Mouse (Mus musculus) adrenal gland, postnatal 14 days (tissue): Measurements from ENCODE around the gene Phldb2. TPM values are rescaled to one million over a fixed set of nuclear protein-coding genes. Genes with fewer than 3 reads are reported as not detected.

ENCODE experiments used
- DNase-seq: peaks from one replicate; pipeline ENCODE4 v3.0.0; 2021; ENCODE audit warnings: mixed read lengths
- total RNA-seq: library from RNA; stranded (reverse); gene quantifications from 2 replicates; pipeline ENCODE4 v1.2.3, GENCODE M21; 2021

Phldb2 gene
- total RNA-seq, 1 experiment from 2014 or later, result 32.7 TPM

DNA sequence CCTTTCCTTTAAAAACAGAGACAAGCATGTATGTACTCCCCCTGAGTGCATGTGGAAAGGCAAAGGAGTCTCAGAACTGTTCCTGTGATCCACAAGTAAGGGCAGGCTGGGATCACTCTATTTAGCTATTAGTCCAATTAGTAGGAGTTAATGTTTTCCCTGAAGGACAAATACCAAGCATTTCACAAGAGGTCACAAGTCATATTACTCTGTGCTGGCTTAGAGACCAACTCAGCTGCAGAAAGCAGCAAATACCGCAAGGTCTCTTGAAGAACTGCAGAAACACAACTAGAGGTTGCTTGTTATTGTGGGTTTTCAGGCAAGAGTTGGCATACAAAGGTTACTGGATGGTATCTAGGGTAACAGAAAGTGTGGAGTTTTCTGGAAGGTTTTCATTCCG lies 59.6 kb downstream of the Phldb2 start:
- no peak for DNase-seq

DNA sequence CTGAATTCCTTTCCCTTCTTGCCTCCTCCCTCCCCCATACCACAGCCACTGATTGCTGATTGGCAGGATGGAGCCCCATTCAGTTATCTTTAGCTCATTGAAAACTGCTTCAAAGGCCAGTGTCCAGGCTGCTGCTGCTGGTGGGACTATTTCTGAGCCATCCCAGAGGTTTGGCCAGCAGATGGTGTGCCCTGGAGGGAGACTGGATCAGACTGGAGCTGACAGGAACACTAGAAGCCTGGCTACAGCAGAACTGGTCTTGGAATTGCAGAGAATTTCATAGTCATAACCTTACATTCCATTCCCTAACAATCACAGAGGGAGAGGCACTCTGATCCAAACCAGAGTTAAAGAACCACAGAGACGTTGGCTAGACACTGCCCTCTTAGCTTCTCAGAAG lies 60.5 kb downstream of the Phldb2 start:
- DNase-seq, result no peak

DNA sequence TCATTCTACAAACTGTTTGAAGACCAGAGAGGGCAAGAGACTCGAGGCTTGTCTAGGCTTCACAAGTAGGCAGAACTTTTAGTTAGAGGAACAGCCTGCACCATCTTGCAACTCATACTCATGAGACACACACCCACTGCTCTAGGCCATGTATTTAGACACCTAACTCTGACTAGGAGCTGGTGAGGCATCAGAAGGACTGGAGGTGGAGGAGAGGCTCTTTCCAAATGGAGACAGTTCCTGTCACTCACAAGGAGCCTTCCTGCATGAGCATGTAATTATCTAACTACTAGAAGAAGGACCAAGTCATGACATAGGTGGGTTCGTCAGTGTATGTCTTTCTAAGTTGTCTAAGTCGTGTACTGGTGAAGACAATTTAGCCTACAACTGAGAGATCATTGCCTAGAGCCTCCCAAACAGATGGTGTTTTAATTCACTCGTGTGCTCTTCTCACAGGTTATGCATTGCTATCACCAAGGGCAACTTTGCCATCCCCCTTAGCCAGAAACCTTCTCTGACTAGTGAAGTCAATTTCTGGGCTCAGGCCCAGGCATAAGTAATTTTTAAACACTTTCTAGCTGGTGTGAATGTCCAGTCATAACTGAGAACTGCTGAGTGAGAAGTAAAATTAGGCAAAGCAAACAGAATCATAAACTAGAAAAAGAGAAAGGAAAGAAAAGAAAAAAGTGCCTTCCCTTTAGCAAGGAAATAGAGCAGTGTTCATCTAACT lies 62.8 kb downstream of the Phldb2 start:
- no peak for DNase-seq

DNA sequence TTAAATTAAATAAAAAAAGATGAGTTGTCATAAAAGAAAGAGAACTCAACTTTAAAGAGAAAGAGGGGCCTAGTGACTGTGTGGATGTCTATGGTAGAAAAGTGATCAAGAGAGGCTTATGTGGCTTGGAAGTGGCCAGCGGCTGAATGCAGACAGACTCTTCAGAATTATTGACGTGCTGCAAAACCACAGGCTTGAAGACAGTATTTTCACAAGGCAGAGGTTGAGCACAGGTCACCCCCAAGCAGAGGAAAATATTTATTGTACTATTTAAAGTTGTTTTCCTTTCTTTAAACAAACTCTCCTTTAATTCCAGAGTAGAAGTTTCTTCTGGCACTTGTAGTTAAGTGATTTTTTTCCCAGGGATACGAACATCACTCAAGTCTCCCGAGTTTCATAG lies 63.8 kb downstream of the Phldb2 start:
- DNase-seq, result no peak

DNA sequence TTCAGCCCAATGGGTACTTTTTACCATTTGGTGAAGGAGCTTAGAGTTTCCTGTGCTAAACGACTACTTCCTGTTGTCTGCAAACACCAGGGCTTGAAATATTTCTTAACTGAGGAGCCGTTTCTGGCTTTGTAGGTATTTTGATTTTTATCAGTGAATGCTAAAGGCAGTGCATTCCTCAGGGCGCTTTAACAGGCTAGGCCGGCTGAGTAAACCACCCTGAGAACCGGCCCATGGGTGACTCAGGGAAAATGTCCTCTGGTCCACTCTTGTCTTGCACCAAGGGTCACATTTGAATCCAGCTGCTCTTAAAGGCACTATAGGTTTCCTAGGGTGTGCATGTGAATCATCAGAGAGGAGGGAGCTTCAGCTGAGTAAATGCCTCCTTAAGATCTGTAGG lies 66.8 kb downstream of the Phldb2 start:
- peak; percentile 29 for DNase-seq

DNA sequence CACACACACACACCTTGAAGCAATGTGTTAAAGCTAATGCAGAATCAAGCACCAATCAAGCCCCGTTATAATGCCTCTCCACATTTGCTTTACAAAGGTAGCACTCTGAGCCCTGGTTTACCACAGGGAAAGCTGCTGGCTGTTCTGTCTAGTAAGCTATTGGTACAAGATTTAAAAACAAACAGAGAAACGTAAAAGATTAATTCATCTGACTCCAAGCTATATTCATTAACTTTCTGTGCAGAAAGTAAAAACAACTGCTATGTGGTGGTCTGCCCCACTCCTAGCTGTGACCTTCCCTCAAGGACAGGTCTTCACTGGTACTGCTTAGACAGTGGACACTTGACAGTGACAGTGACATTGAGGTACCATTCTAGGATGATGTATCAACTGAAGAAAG lies 69.2 kb downstream of the Phldb2 start:
- no peak for DNase-seq

DNA sequence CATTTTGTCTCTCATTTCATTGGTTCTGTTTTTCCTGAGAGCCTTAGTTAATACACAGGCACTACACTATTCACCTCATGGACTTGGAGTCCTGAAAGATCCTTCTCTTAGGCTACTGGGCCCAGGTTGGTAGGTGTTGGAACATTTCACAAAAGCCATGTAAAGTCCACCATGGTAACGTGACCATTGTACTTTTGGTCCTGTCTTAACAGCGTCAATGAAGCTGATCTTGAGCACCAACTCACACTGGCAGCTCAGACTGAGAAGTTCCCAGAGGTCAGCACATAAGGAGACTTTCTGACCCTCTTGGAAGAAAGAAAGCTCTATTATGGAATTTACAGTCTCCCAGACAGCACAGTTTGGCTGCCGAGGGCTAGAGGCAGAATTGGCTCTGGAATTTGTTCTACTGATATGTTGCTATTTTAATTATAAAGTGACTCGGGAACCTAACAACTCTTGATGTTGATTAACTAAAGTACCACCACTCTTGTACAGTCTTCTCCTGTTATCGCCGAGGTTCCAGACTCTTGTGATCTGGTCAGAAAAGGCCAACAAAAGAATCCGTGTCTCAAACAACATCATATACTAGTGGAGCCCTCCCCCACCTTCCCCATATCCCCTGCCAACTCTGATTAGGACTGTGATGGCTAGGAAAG lies 72.1 kb downstream of the Phldb2 start:
- no peak for DNase-seq

DNA sequence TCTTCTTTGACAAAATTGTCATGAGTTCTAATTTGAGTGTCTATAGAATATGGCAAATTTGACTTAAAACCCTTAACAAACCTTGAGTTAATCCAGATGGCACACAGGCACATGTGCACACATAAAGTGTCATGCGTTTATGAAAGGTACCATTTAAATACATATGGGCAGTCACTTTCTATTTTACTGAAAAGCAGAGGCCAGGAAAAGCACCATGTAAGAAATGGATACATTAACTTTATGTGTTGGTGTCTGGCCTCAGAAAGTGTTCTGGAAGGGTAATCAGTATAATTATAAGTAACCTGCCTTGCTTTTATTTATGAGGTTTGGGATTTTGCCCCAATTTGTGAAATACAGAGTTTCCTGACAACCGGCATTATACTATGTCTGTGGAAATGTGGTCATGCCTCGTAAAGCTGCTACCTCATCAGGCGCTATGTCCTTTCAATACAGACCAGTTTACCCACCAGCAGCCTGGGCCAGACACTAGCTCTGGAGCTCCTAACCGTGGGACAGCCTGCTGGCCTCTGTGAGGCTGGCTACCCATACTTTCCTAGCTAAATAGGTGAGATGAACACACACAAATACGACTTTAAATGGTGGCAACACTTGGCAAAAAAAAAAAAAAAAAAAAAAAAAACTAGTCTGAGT lies 73.2 kb downstream of the Phldb2 start:
- DNase-seq, result no peak

DNA sequence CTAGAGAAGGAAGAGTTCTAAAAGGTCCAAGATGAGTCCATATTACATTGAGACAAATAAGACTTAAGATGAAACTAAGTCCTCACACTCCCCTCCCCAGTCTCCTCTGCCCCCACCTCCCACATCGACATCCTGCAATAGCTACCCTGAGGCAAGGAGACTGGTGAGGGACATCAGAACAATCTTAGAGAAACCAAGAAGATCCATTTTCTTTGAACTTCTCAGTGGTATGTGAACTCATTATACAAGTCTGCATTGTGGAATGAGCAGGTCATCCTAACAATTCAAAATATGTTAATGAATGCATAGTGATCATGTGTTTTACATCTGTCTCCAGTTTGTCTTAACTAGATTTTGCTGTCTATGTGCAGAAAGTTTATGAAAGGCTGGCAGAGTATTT lies 75.7 kb downstream of the Phldb2 start:
- no peak for DNase-seq

DNA sequence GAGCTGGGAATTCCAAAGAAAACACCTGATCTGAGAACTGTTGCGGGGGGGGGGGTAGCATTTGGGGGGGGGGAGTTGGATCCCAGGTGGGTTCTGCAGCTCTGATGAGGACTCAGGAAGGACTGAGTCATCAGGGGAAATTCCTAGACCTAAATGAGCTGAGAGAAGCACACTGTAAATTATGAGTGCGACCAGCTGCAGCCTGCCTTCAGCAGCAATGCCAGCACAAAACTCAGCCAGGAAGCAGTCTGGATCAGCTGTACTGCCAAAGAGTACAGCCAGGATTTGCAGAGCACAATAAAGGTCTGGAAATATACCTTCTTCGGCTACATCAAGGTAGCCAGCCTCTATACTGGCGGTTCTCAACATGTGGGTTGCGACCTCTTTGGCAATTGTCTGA lies 76.2 kb downstream of the Phldb2 start:
- DNase-seq, result no peak

DNA sequence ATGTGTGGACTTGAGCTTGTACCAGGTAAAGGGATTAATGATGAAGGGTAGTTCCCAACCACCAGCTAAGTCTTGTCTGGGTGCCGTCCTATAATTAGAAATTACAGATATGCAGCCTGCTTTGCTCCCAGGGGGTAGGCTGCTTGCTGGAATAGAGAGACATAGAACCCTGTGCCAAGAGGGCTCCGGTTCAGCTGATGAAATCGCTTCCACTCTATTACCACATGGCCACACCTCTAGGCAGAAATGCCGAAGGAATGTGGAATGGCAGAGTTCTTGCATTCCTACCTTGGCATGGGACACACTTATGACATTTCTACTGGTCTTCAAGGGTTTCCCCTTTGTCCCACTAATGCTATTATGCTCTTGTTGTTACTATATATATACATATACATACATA lies 80.0 kb downstream of the Phldb2 start:
- DNase-seq, result peak; percentile 63

DNA sequence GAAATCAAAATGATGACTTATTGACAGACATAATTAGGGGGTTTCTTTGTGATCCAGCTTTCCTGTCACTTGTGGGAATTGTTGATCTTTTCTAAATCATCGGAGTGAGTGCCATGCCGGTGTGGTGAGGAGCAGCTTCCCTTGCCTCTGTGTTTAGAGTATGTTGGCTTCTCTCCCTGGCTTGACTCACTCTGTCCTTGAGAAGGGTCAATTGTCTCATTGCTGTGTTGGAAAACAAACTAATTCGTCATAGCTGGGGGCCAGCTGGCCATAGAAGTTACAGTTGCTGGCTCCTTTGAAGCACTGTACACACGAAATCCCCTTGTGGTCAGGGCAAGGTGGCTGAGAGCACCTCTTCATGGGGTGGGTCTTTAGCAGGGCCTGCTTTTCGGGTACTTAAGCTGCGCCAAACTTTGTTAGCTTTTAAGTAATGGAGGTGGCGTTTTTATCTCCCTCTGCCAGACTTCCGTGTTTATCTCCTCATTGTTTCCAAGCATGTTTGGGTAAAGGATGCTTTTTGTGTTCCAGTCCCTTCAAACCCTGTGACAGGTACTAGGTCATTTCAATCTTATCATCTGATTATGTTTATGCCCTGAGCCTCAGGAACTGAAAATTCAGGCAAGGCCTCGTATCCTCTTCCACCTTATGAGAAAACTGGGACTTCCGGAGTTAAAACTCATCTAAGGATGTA lies 82.0 kb downstream of the Phldb2 start:
- peak; percentile 79 for DNase-seq

DNA sequence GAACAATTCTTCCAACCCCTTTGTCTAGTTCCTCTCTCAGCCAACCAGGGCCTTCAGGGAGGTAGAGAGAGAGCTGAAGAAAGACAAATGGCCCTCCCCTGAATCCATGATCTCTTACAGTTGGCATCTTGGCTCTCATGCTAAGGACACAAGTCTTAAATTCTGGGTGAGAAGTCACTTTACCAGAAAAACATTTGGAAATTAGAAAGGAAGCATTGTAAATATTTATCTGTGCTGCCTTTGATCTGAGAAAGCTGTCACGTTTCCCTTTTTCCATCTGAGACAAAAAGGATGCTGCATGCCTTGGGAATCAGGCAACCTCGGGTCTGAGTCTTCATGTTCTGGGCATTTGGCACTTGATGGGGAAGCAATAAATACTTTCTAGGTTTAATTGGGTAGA lies 82.7 kb downstream of the Phldb2 start:
- DNase-seq, result no peak

DNA sequence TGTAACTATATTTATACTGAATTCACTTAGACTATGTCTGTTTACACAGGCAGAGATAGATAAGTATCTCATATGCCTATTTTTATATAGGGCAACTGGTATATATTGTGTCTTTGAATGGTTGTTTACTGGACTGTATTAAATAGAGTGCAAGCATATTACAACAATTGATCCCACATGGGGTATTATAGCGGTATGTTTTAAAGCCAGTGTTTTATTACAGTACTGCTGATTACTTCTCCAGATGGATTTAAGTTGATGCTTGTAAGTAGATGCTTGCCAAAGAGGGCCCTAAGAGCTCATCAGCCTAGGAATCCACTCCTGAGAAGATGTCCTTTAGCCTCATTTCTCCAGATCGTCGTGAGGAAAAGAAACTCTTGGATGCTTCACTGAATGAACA lies 84.4 kb downstream of the Phldb2 start:
- DNase-seq, result no peak

DNA sequence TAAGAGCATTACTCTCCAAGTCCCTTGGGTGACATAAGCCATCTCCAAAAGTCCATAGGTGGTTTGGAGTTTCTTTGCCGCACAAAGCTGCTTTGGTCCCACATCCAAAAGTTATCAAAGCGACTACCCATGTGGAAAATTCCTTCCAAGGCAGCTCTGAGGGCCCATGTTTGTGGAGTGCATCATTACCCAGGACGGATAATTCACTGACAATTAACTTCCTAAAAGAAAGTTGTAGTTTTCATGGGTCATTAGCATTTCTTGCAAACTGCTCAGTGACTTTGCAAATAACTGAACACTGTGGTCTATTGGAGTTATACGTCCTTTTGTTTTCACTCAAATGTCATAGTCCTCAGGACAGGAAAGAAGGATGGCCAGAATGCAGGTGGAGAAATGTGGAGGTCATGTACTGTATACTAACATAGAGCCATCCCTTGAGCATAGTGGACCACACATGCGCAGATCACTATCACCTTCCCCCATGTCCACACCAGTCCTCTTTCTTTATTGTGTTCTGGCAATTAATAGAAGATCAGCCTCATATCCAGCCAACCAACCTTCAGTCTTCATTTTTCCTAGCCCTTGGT lies 96.0 kb downstream of the Phldb2 start:
- no peak for DNase-seq

DNA sequence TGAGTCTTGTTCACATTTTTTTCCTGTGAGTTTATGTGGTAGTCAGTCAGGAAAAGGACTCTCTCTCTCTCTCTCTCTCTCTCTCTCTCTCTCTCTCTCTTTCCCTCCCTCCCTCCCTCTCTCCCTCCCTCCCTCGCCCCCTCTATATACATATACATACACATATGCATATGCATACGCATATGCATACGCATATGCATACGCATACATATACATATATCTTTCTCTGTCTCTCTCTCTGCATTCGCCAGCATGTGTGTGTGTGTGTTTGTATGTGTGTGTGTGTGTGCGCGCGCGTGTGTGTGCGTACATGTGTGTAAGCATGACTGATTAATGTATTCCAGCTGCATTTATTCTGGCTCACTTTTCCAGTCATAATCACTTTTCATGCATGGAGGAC lies 98.9 kb downstream of the Phldb2 start:
- DNase-seq, result no peak

DNA sequence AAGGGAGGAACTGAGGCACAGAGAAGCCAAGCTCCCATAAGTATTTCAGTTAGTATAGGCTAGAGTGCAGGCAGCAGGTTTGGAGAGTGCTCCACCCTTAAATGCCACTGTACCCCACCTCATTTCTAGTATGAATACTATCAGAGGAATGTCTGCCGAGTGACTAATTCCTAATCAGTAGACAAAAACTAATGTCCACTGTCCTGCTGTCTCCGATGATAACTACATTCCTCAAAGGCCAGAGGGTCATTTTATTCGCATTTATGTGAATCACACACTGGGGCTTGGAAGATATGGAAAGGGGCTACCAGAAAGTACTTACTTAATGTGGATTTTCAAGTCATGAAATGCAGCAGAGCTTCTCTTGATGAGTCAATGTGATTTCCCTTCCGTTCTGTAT lies 104.4 kb downstream of the Phldb2 start:
- DNase-seq, result no peak

DNA sequence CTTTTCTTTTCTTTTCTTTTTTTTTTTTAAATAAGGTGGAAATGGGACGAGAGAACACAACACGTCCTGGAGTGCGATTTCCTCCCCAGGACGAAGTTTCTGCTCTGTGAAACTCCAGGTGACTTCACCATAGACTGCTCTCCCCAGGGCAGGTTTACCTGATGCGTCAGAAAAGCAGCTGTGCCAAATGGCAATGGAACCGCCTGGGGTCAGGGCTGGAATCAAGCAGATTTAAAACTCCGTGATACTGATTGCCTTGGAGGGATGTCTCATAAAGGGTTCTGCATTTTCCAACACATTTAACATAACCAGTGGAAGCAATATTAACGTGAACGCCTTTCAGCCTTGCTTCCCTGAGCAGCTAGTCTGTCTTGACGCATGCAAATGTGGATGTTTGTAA lies 108.5 kb downstream of the Phldb2 start:
- DNase-seq, result peak; percentile 34

DNA sequence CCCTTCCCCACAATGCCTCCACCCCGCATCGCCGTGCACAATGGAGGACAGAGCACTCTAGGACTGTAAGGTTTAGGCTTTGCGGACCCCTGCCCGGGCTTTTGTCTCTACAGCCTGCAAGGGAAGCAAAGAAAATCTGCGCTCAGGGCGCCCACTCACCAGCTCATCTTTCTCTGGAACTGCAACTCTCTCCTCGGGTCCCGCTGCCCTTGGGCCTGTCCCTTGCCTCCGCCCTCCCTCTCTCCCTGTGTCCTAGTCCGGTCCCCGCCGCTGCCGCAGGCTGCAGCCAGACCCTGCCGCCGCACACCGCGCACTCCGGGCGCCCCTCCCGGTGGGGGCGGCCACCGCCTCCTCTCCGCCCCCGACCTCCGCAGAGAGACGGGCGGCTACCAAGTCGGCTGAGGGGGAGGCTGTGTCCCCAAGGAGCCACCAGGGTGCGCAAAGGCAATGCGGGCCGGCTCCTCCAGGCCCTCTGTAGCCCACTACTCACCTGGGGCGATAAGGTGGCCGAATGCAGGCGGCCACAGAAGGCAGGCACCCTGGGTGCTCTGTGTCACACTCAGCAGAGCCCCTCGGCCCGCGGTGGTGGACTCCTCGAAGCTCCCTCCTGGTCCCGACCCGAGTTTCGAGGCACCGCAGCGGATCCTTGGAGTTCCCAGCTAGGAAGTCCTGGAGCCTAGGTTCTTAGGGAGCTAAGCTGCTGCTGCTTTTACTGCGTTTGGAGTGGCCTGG lies 109.2 kb downstream of the Phldb2 start:
- peak; percentile 92 for DNase-seq

DNA sequence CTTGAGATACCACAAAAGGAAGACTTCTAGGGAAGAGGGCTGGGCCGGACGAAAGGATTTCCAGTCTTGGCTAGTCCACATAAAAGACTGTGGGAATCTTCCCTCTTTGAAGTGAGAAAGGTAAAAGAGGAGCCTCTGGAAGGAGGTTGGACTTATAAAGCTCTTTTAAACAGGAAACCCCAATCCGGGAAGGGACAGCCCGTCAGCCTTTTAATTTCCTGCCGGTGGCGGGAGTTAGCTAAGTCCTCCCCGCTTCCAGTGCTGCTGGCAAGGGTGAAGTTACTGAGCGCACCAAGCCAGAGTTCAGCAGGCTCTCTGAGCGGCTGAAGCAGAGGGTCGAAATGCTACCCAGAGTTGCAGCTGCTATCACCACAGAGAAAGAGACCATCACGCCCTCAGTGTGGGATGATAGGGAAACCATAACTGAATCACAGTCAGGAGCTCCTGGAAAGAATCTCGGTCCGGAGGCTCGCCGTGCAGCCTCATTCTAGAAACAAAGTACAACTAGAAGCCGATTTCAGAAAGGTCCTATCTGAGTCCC lies 110.0 kb downstream of the Phldb2 start:
- DNase-seq, result peak; percentile 59

DNA sequence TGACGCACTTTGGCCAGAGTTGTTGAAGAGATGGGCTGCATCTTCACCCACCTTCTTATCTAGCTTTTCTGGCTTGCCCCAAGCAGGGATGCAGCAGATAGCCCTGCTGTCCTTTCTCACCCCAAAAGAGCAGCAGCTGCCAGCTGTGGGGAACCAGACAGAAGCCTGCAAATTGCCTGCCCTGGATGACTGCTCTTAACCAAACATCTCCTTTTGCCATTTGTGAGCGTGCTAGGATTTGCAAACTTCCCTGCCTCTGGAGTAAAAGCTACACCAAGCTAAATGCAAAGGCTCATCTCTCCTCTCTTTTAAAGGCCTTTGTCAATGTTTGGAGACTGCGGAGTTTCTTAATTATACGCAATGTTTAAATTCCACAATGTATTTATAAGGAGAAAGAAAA lies 111.0 kb downstream of the Phldb2 start:
- DNase-seq, result peak; percentile 9

DNA sequence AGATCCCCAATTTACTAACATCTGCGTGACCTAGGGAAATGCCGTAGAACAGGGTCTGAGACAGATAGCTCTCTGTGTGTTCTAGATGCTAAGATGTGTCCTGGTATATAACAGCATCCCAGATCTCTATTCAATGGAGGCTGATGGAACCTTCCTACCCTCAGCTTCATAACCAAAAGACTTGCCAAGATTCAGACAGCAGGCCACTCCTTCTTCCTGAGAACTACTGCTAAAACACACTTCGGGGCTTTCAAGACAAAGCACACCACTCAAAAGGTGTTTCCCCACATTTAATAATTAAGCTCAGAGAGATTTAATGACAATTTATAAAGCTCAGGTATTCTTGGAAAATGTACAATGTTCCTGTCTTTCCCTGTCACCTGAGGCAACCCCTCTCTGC lies 111.6 kb downstream of the Phldb2 start:
- DNase-seq, result no peak
